Mouse (Mus musculus): ENCODE data around the gene 4930556J24Rik. TPM values are rescaled to one million over a fixed set of nuclear protein-coding genes. Genes with fewer than 3 reads are reported as not detected.

Gene 4930556J24Rik
- total and polyA plus RNA-seq, 3 experiments, result 0.16 TPM; not detected in 2

GRCm38 (mm10) chr11:3993132-3993531 lies 16.6 kb upstream of the 4930556J24Rik start:
- H3K27me3 ChIP-seq (ENCODE audit: insufficient read depth, low read length), result peaks cover 33% of the 10 kb centered on the region
- ATAC-seq (ENCODE audit: extremely low read depth, insufficient number of reproducible peaks, low FRiP score, poor library complexity, severe bottlenecking) (no peak), DNase-seq (ENCODE audit: low spot score) (no peak)
- no peak for TF ChIP-seq POLR2AphosphoS5 (IDR thresholded peaks at IDR 0.05; ENCODE audit: insufficient replicate concordance, low read depth, low read length)
- TF ChIP-seq GATA1 (IDR thresholded peaks at IDR 0.05; ENCODE audit: borderline replicate concordance, low read length), result no peak
- TF ChIP-seq GATA2 (IDR thresholded peaks at IDR 0.05; ENCODE audit: borderline replicate concordance, low read depth, low read length), result no peak
- no peak for TF ChIP-seq TAL1 (conservative IDR thresholded peaks at IDR 0.05; ENCODE audit: low read depth, low read length)
- no peaks in the 10 kb centered on the region; the same call in 1 of the 2 replicates for H3K4me1 ChIP-seq (ENCODE audit: insufficient read depth, low read depth, low read length)
- H3K36me3 ChIP-seq (replicated peaks), result no peaks in the 10 kb centered on the region
- H3K4me3 ChIP-seq (ENCODE audit: low read depth, low read length), result no peak overlapping the region
- peaks cover 4% of the 10 kb centered on the region for H3K9me3 ChIP-seq (replicated peaks)

- ATAC-seq (ENCODE audit: extremely low read depth, insufficient number of reproducible peaks, low FRiP score, poor library complexity, severe bottlenecking), result no peak
- peaks cover 34% of the 10 kb centered on the region for H3K27me3 ChIP-seq (ENCODE audit: insufficient read depth, low read length)
- TF ChIP-seq GATA1 (IDR thresholded peaks at IDR 0.05; ENCODE audit: borderline replicate concordance, low read length), result no peak
- no peak for TF ChIP-seq POLR2AphosphoS5 (IDR thresholded peaks at IDR 0.05; ENCODE audit: insufficient replicate concordance, low read depth, low read length)
- no peak for TF ChIP-seq GATA2 (IDR thresholded peaks at IDR 0.05; ENCODE audit: borderline replicate concordance, low read depth, low read length)
- no peak for TF ChIP-seq CTCF (IDR thresholded peaks at IDR 0.05; ENCODE audit: low read depth, low read length)
- no peak for TF ChIP-seq TAL1 (conservative IDR thresholded peaks at IDR 0.05; ENCODE audit: low read depth, low read length)
Observed at GRCm38 (mm10) chr11:3989748-3990147, 13.2 kb upstream of the 4930556J24Rik start.

GRCm38 (mm10) chr11:3983863-3984745 lies 7.5 kb upstream of the 4930556J24Rik start:
- Histone ChIP-seq H3K27me3 (ENCODE audit: insufficient read depth, low read length) (peaks cover 16% of the 10 kb centered on the region), H3K9me3 (replicated peaks) (no peaks in the 10 kb centered on the region), H3K36me3 (replicated peaks) (peaks cover 39% of the 10 kb centered on the region), H3K4me1 (ENCODE audit: insufficient read depth, low read depth, low read length) (no peaks in the 10 kb centered on the region), H3K4me3 (ENCODE audit: low read depth, low read length) (no peak overlapping the region)
- ATAC-seq (ENCODE audit: extremely low read depth, insufficient number of reproducible peaks, low FRiP score, poor library complexity, severe bottlenecking), result no peak
- no peak for TF ChIP-seq CTCF (IDR thresholded peaks at IDR 0.05; ENCODE audit: low read depth, low read length)
- no peak for TF ChIP-seq GATA2 (IDR thresholded peaks at IDR 0.05; ENCODE audit: borderline replicate concordance, low read depth, low read length)
- TF ChIP-seq GATA1 (IDR thresholded peaks at IDR 0.05; ENCODE audit: borderline replicate concordance, low read length), result no peak
- no peak for TF ChIP-seq POLR2AphosphoS5 (IDR thresholded peaks at IDR 0.05; ENCODE audit: insufficient replicate concordance, low read depth, low read length)
- no peak for TF ChIP-seq TAL1 (conservative IDR thresholded peaks at IDR 0.05; ENCODE audit: low read depth, low read length)
- no peak for DNase-seq (ENCODE audit: low spot score)

More at GRCm38 (mm10) chr11:3989748-3990147, 13.2 kb upstream of the 4930556J24Rik start:
- no peaks in the 10 kb centered on the region for H3K36me3 ChIP-seq (replicated peaks)
- H3K4me1 ChIP-seq (ENCODE audit: insufficient read depth, low read depth, low read length), result no peaks in the 10 kb centered on the region
- no peak for DNase-seq (ENCODE audit: low spot score)
- no peaks in the 10 kb centered on the region for H3K9me3 ChIP-seq (replicated peaks)
- no peak overlapping the region for H3K4me3 ChIP-seq (ENCODE audit: low read depth, low read length)

- H3K9me3 ChIP-seq (replicated peaks), result no peaks in the 10 kb centered on the region
- H3K4me1 ChIP-seq (ENCODE audit: insufficient read depth, low read depth, low read length), result no peaks in the 10 kb centered on the region
- peaks cover 16% of the 10 kb centered on the region for H3K27me3 ChIP-seq (ENCODE audit: insufficient read depth, low read length)
- DNase-seq (ENCODE audit: low spot score) (no peak), ATAC-seq (ENCODE audit: extremely low read depth, insufficient number of reproducible peaks, low FRiP score, poor library complexity, severe bottlenecking) (no peak)
- H3K4me3 ChIP-seq (ENCODE audit: low read depth, low read length), result no peak within 1 kb of the TSS
- H3K36me3 ChIP-seq (replicated peaks), result peaks cover 47% of the 10 kb centered on the region
- no peak for TF ChIP-seq GATA2 (IDR thresholded peaks at IDR 0.05; ENCODE audit: borderline replicate concordance, low read depth, low read length)
- no peak for TF ChIP-seq TAL1 (conservative IDR thresholded peaks at IDR 0.05; ENCODE audit: low read depth, low read length)
- TF ChIP-seq POLR2AphosphoS5 (IDR thresholded peaks at IDR 0.05; ENCODE audit: insufficient replicate concordance, low read depth, low read length), result no peak
- TF ChIP-seq CTCF (IDR thresholded peaks at IDR 0.05; ENCODE audit: low read depth, low read length), result no peak
- TF ChIP-seq GATA1 (IDR thresholded peaks at IDR 0.05; ENCODE audit: borderline replicate concordance, low read length), result no peak
Observed at GRCm38 (mm10) chr11:3983291-3983862, 6.8 kb upstream of the 4930556J24Rik start, which contains the start of gene Gal3st1. Gene Gal3st1, plus strand, starts transcription at chr11:3983636.

- Histone ChIP-seq H3K9me3 (replicated peaks) (no peaks in the 10 kb centered on the region), H3K27me3 (ENCODE audit: insufficient read depth, low read length) (peaks cover 11% of the 10 kb centered on the region), H3K36me3 (replicated peaks) (peaks cover 55% of the 10 kb centered on the region), H3K4me3 (ENCODE audit: low read depth, low read length) (no peak overlapping the region), H3K4me1 (ENCODE audit: insufficient read depth, low read depth, low read length) (no peaks in the 10 kb centered on the region)
- DNase-seq (ENCODE audit: low spot score) (no peak), ATAC-seq (ENCODE audit: extremely low read depth, insufficient number of reproducible peaks, low FRiP score, poor library complexity, severe bottlenecking) (no peak)
- no peak; the same call in 1 of the 2 replicates for TF ChIP-seq POLR2AphosphoS5 (IDR thresholded peaks at IDR 0.05; ENCODE audit: insufficient replicate concordance, low read depth, low read length)
Observed at GRCm38 (mm10) chr11:3982275-3983209, 6.0 kb upstream of the 4930556J24Rik start.

All from G1E (cell line).